Mouse (Mus musculus) CH12.LX (cell line): Measurements from ENCODE around the gene Vps53.

Experiments used
- CHD1 ChIP-seq: IDR thresholded peaks from 2 replicates; pipeline ENCODE4 v1.6.1; 2012; ENCODE audit warnings: low read depth, low read length, improper control_type of control experiment, inconsistent platforms
- CTCF ChIP-seq, 2 experiments: IDR thresholded peaks in 1 of 2; conservative IDR thresholded peaks in 1 of 2; 2 replicates each; pipeline ENCODE4 v1.5.1; 2011 to 2012; ENCODE audit warnings: low read depth in 2 of 2, low read length in 2 of 2, improper control_type of control experiment in 1 of 2, inconsistent platforms in 1 of 2, mild to moderate bottlenecking in 1 of 2, moderate library complexity in 1 of 2
- E2F4 ChIP-seq: IDR thresholded peaks from 2 replicates; pipeline ENCODE4 v1.6.1; 2011; ENCODE audit warnings: low read depth, low read length, improper control_type of control experiment; ENCODE audit not compliant: insufficient replicate concordance
- EP300 ChIP-seq: IDR thresholded peaks from 2 replicates; pipeline ENCODE4 v1.6.1; 2011; ENCODE audit warnings: low read length, improper control_type of control experiment
- HCFC1 ChIP-seq: IDR thresholded peaks from 2 replicates; pipeline ENCODE4 v1.6.1; 2012; ENCODE audit warnings: low read depth, mild to moderate bottlenecking, inconsistent platforms, low read length, improper control_type of control experiment
- NELFE ChIP-seq: IDR thresholded peaks from 2 replicates; pipeline ENCODE4 v1.6.1; 2011; ENCODE audit warnings: low read depth, low read length, improper control_type of control experiment
- NRF1 ChIP-seq: IDR thresholded peaks from 2 replicates; pipeline ENCODE4 v1.6.1; 2014; ENCODE audit warnings: low read depth, mild to moderate bottlenecking, inconsistent platforms, low read length, improper control_type of control experiment, moderate library complexity
- POLR2A ChIP-seq: IDR thresholded peaks from 2 replicates; pipeline ENCODE4 v1.6.1; 2011; ENCODE audit warnings: low read depth, mild to moderate bottlenecking, improper control_type of control experiment, low read length
- RCOR1 ChIP-seq: conservative IDR thresholded peaks from 2 replicates; pipeline ENCODE4 v1.6.1; 2012; ENCODE audit warnings: low read depth, mild to moderate bottlenecking, inconsistent platforms, low read length, improper control_type of control experiment
- TBP ChIP-seq: conservative IDR thresholded peaks from 2 replicates; pipeline ENCODE4 v1.6.1; 2011; ENCODE audit warnings: low read depth, low read length, improper control_type of control experiment
- TCF12 ChIP-seq: IDR thresholded peaks from 2 replicates; pipeline ENCODE4 v1.6.1; 2014; ENCODE audit warnings: low read depth, mild to moderate bottlenecking, inconsistent platforms, low read length, improper control_type of control experiment
- USF1 ChIP-seq: IDR thresholded peaks from 2 replicates; pipeline ENCODE4 v1.6.1; 2014; ENCODE audit warnings: low read depth, mild to moderate bottlenecking, inconsistent platforms, low read length, improper control_type of control experiment

- TF ChIP-seq POLR2A (no peak), CTCF (conservative IDR thresholded peaks at IDR 0.05 in 1 of 2, IDR thresholded peaks at IDR 0.05 in 1 of 2; ENCODE audit: low read depth in 2 of 2, low read length in 2 of 2) (no peak), RCOR1 (no peak), HCFC1 (no peak), TCF12 (no peak), EP300 (no peak), NRF1 (no peak), USF1 (no peak), CHD1 (no peak), TBP (no peak), E2F4 (no peak), NELFE (no peak)
Measured at GRCm38 (mm10) chr11:76216681-76217389, 37.4 kb upstream of the Vps53 start.
